Mouse (Mus musculus) ES-Bruce4 (cell line): Measurements from ENCODE around the gene Cers6.

Experiments
- CTCF ChIP-seq: IDR thresholded peaks from one replicate; pipeline ENCODE4 v1.8.1; 2011; ENCODE audit warnings: low read depth, low read length
- POLR2A ChIP-seq: IDR thresholded peaks from one replicate; pipeline ENCODE4 v1.8.1; 2011; ENCODE audit warnings: low read length; ENCODE audit not compliant: insufficient read depth

- no peak for TF ChIP-seq CTCF
- TF ChIP-seq POLR2A, result no peak
These were observed 159.5 kb downstream of the Cers6 start for GRCm38 (mm10) chr2:69020636-69021310.
